Mouse (Mus musculus): ENCODE measurements around the gene Orc1. TPM values are rescaled to one million over a fixed set of nuclear protein-coding genes. Genes with fewer than 3 reads are reported as not detected.

The Orc1 gene
- total RNA-seq, 2 experiments from 2014 or later, result 4.1 to 5.1 TPM

DNA sequence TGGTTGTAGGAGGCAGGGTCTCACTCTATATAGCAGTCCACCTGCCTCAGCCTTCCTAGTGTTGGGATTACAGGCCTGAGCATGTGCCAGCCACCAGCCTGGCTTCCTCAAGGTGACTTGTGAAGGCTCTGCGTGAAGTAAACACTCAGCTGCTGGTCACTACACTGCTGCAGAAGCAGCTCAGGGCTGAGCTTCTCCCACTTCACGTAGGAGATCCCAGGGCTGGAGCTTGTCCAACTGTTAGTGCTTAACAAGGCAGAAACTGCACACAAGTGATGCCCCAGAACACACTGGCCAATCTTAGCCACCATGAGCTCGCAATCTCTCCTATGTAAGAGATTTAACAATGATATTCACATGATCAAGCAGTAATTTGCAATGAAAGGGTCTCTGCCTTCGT lies 55.5 kb downstream of the Orc1 start:
- ATAC-seq (ENCODE audit: poor library complexity, severe bottlenecking), result no peak

DNA sequence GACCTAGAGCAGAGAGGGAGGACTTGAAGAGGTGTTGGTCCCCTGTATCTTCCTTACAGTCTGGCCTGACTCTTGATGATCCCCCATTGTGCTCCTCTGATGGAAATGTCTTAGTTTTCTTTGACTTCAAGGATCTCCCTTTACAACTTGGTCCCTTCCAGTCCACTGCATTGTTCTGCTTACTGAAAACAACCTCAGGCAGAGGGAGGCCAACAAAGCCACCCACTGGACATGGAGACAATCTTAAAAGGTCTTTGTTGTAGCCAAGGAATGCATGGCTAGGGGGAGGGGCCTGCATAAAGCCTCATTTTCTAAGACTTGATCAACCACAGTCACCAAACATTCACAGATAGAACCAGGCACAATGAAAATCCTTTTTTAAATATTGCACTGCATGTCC lies 55.9 kb downstream of the Orc1 start:
- no peak for ATAC-seq (ENCODE audit: poor library complexity, severe bottlenecking)

GRCm38 (mm10) chr4:108637721-108638120 lies 58.5 kb downstream of the Orc1 start:
- ATAC-seq (ENCODE audit: poor library complexity, severe bottlenecking), result no peak

- peak; percentile 27; the same call in 1 of the 2 replicates for ATAC-seq (ENCODE audit: poor library complexity, severe bottlenecking)
These were observed 59.5 kb downstream of the Orc1 start for GRCm38 (mm10) chr4:108638752-108639151.

- no peak for ATAC-seq (ENCODE audit: poor library complexity, severe bottlenecking)
These were observed 85.2 kb downstream of the Orc1 start for GRCm38 (mm10) chr4:108664407-108664806.

Other genes with a start within 250 kb of the Orc1 start
- not detected in 2 replicates for gene Shisal2a, start 196.1 kb upstream of the Orc1 start, total RNA-seq (2015)
- not detected in 2 replicates for gene Shisal2a, start 196.1 kb upstream of the Orc1 start, total RNA-seq (2017)
- gene Gpx7, start 172.5 kb upstream of the Orc1 start, total RNA-seq (2015), result 0.38 and 3.6 TPM in 2 replicates
- gene Gpx7, start 172.5 kb upstream of the Orc1 start, total RNA-seq (2017), result 0.11 and 1.0 TPM in 2 replicates
- 34.5 and 39.4 TPM in 2 replicates for gene Tut4, start 120.0 kb upstream of the Orc1 start, total RNA-seq (2015)
- 18.2 and 26.0 TPM in 2 replicates for gene Tut4, start 120.0 kb upstream of the Orc1 start, total RNA-seq (2017)
- gene Prpf38a, start 87 bp upstream of the Orc1 start, total RNA-seq (2015), result 47.2 and 49.8 TPM in 2 replicates
- 78.5 and 92.3 TPM in 2 replicates for gene Prpf38a, start 87 bp upstream of the Orc1 start, total RNA-seq (2017)
- 12.1 and 16.7 TPM in 2 replicates for gene Cc2d1b, start 40.5 kb downstream of the Orc1 start, total RNA-seq (2015)
- 29.0 and 31.5 TPM in 2 replicates for gene Cc2d1b, start 40.5 kb downstream of the Orc1 start, total RNA-seq (2017)
- 0.46 TPM in 1 of 2 replicates, not detected in the other for gene 3110021N24Rik, start 140.2 kb downstream of the Orc1 start, total RNA-seq (2015)
- gene 3110021N24Rik, start 140.2 kb downstream of the Orc1 start, total RNA-seq (2017), result 0.33 and 0.49 TPM in 2 replicates
- gene Zfyve9, start 201.4 kb downstream of the Orc1 start, total RNA-seq (2015), result 12.2 and 13.0 TPM in 2 replicates
- 13.7 and 15.7 TPM in 2 replicates for gene Zfyve9, start 201.4 kb downstream of the Orc1 start, total RNA-seq (2017)

Data from megakaryocyte, adult 5-6 weeks (primary cell).